ENCODE assay signal across 28 mouse cellular contexts in the genomic region with DNA sequence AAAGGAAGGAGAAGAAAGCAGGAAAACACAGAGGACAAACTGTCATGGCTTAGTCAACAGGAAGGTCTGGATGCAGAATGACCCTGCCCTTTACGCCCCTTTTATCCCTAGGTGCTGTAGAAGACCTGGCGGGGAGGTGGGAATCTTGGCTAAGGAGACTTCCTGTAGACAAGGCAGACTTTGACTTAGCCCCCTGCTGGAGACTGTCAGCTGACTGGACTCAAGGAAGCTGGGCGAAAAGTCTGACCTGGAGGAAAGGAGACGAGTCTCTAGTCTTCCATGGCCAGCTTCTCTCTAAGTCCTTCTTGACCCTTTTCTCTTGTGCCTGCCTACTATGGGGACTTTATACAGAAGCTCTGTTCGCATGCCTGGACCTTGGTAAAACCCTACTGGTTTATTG. TPM values are rescaled to one million over a fixed set of nuclear protein-coding genes. Genes with fewer than 3 reads are reported as not detected.
DNase-seq lines count a peak whose midpoint lies in the region; ATAC-seq and TF ChIP-seq lines count a peak whose summit lies in the region.
"Had no signal": no experiment of that assay in that cellular context is flagged by ENCODE, and none has a peak within 500 bp of the region (broad histone marks: within the 10 kb centered on the region; RNA-seq: fewer than 3 reads in every experiment).

No protein-coding gene starts in this region.

- H3K27me3 ChIP-seq in kidney, embryonic 15.5 days = no peaks in the 10 kb centered on the region
- H3K27me3 ChIP-seq in intestine, postnatal 0 days (replicated peaks; ENCODE audit: control insufficient read depth, insufficient read depth, low read length) = no peaks in the 10 kb centered on the region
- H3K27me3 ChIP-seq: embryonic facial prominence, embryonic 13.5 days; hindbrain, embryonic 12.5 days; limb, embryonic 13.5 days; liver, embryonic 13.5 days; midbrain, embryonic 13.5 days; neural tube, embryonic 13.5 days had no signal

- peak; percentile 25; the same call in 1 of the 2 replicates for TF ChIP-seq CTCF in intestine, postnatal 0 days (IDR thresholded peaks at IDR 0.05; ENCODE audit: low read depth)

- H3K36me3 ChIP-seq in kidney, embryonic 15.5 days = no peaks in the 10 kb centered on the region
- no peaks in the 10 kb centered on the region for H3K36me3 ChIP-seq in intestine, postnatal 0 days (ENCODE audit: control insufficient read depth, insufficient read depth)
- H3K36me3 ChIP-seq: embryonic facial prominence, embryonic 13.5 days; forebrain, embryonic 10.5 days; hindbrain, embryonic 12.5 days; limb, embryonic 13.5 days; liver, embryonic 13.5 days; midbrain, embryonic 13.5 days; neural tube, embryonic 13.5 days had no signal

- H3K9ac ChIP-seq in kidney, embryonic 15.5 days = no peak overlapping the region
- no peak overlapping the region for H3K9ac ChIP-seq in intestine, postnatal 0 days (ENCODE audit: low read depth, low read length)
- H3K9ac ChIP-seq: embryonic facial prominence, embryonic 13.5 days; hindbrain, embryonic 12.5 days; limb, embryonic 13.5 days; liver, embryonic 13.5 days; midbrain, embryonic 13.5 days; neural tube, embryonic 13.5 days had no signal

- 66% methylated on average over 5 of the region's 5 CpGs for WGBS in kidney, embryonic 15.5 days
- 63% methylated on average over 5 of the region's 5 CpGs for WGBS in intestine, postnatal 0 days

- H3K4me2 ChIP-seq in kidney, embryonic 15.5 days = no peak overlapping the region
- H3K4me2 ChIP-seq in intestine, postnatal 0 days (replicated peaks; ENCODE audit: low read depth) = no peak overlapping the region
- H3K4me2 ChIP-seq: embryonic facial prominence, embryonic 13.5 days; hindbrain, embryonic 12.5 days; limb, embryonic 13.5 days; liver, embryonic 13.5 days; midbrain, embryonic 13.5 days; neural tube, embryonic 13.5 days had no signal

- peak; percentile 18 for DNase-seq in kidney, adult 11 months
- no peak for DNase-seq in kidney, adult 18-20 months
- DNase-seq in kidney, postnatal 25 days = peak; percentile 22 to 58
- peak; percentile 58 for DNase-seq in ES-CJ7 (ENCODE audit: low read depth, low spot score)
- no peak for DNase-seq in thymus, postnatal 14 days
- no peak for DNase-seq in heart, adult 18-20 months
- DNase-seq: adrenal gland, adult 2 months; adrenal gland, postnatal 36 days; cerebellum, adult 18-20 months; cerebellum, postnatal 10 days; gastrocnemius, adult 2 months; gastrocnemius, postnatal 36 days; heart, postnatal 36 days; liver, embryonic 13.5 days; right cerebral cortex, postnatal 4 days; thymus, adult 2 months had no signal

- H3K4me3 ChIP-seq in kidney, embryonic 15.5 days (replicated peaks) = no peak overlapping the region
- no peak overlapping the region for H3K4me3 ChIP-seq in intestine, postnatal 0 days (ENCODE audit: low read depth, low read length)
- H3K4me3 ChIP-seq: embryonic facial prominence, embryonic 13.5 days; forebrain, embryonic 10.5 days; gastrocnemius, adult 2 months; hindbrain, embryonic 12.5 days; limb, embryonic 13.5 days; liver, embryonic 13.5 days; midbrain, embryonic 13.5 days; neural tube, embryonic 13.5 days had no signal

- no peak for ATAC-seq in kidney, embryonic 15.5 days (replicated peaks; ENCODE audit: low FRiP score)
- no peak for ATAC-seq in intestine, postnatal 0 days
- ATAC-seq: activated CD4-positive, CD25-positive, alpha-beta regulatory T cell, adult 4 months; forebrain, embryonic 16.5 days; hindbrain, postnatal 0 days; midbrain, embryonic 13.5 days had no signal

- H3K9me3 ChIP-seq in kidney, embryonic 15.5 days (replicated peaks) = no peaks in the 10 kb centered on the region
- H3K9me3 ChIP-seq in intestine, postnatal 0 days (ENCODE audit: control insufficient read depth) = no peaks in the 10 kb centered on the region
- H3K9me3 ChIP-seq: embryonic facial prominence, embryonic 13.5 days; forebrain, embryonic 10.5 days; hindbrain, embryonic 12.5 days; limb, embryonic 13.5 days; liver, embryonic 13.5 days; midbrain, embryonic 13.5 days; neural tube, embryonic 13.5 days had no signal

- no peaks in the 10 kb centered on the region for H3K4me1 ChIP-seq in kidney, embryonic 15.5 days
- no peaks in the 10 kb centered on the region for H3K4me1 ChIP-seq in intestine, postnatal 0 days (replicated peaks; ENCODE audit: control insufficient read depth, insufficient read depth, low read length)
- H3K4me1 ChIP-seq: embryonic facial prominence, embryonic 13.5 days; forebrain, embryonic 10.5 days; hindbrain, embryonic 12.5 days; limb, embryonic 13.5 days; liver, embryonic 13.5 days; midbrain, embryonic 13.5 days; neural tube, embryonic 13.5 days had no signal

- H3K27ac ChIP-seq in kidney, embryonic 15.5 days = no peak overlapping the region
- no peak overlapping the region for H3K27ac ChIP-seq in intestine, postnatal 0 days (ENCODE audit: low read depth, low read length)
- H3K27ac ChIP-seq: embryonic facial prominence, embryonic 13.5 days; forebrain, embryonic 10.5 days; gastrocnemius, adult 2 months; hindbrain, embryonic 12.5 days; hindbrain, postnatal 0 days; limb, embryonic 13.5 days; liver, embryonic 13.5 days; macrophage; midbrain, embryonic 13.5 days; neural tube, embryonic 13.5 days had no signal

RNA-seq across cellular contexts. Expression of gene Mia2, which starts 11.2 kb away (rescaled TPM):
- polyA plus RNA-seq in kidney, embryonic 15.5 days (2015; fragmentation: Nextera tagmentation; extraction: Ambion mirVana) = 70.5 and 75.2 TPM in 2 replicates
- 131 and 137 TPM in 2 replicates for polyA plus RNA-seq in intestine, postnatal 0 days (2015; fragmentation: Nextera tagmentation; extraction: Ambion mirVana)
- total RNA-seq in heart, adult 18-20 months (2021) = 100 to 1,000 TPM in 1 of 2 experiments, 10 to 100 TPM in 1; 91.4 to 103 TPM

RNA-seq across cellular contexts. Expression of gene Pnn, which starts 17.8 kb away (rescaled TPM):
- polyA plus RNA-seq in kidney, embryonic 15.5 days (2015; fragmentation: Nextera tagmentation; extraction: Ambion mirVana) = 105 and 114 TPM in 2 replicates
- 27.1 and 36.2 TPM in 2 replicates for polyA plus RNA-seq in intestine, postnatal 0 days (2015; fragmentation: Nextera tagmentation; extraction: Ambion mirVana)
- total RNA-seq in heart, adult 18-20 months (2021) = 10 to 100 TPM; 24.4 to 26.9 TPM

RNA-seq across cellular contexts. Expression of gene Trappc6b, which starts 23.2 kb away (rescaled TPM):
- 91.2 and 91.8 TPM in 2 replicates for polyA plus RNA-seq in kidney, embryonic 15.5 days (2015; fragmentation: Nextera tagmentation; extraction: Ambion mirVana)
- 86.9 and 89.9 TPM in 2 replicates for polyA plus RNA-seq in intestine, postnatal 0 days (2015; fragmentation: Nextera tagmentation; extraction: Ambion mirVana)
- 10 to 100 TPM; 74.0 to 80.0 TPM for total RNA-seq in heart, adult 18-20 months (2021)

Comparison
In these comparisons a context has a peak if more than half of its experiments do, and no peak if none do; other contexts are left out.
1. DNase-seq: peak in kidney, adult 11 months (single experiment), kidney, postnatal 25 days (2 of 2) and ES-CJ7 (single experiment); none in kidney, adult 18-20 months (single experiment), thymus, postnatal 14 days (single experiment) and heart, adult 18-20 months (0 of 2).